Mouse (Mus musculus): ENCODE results near the gene Ica1.
A peak's percentile ranks its signal among the peaks of the same experiment; 100 is the strongest.

Ica1 gene

GRCm38 (mm10) chr6:8742449-8742848 lies 35.8 kb downstream of the Ica1 start:
- no peak for DNase-seq (ENCODE audit: low spot score)

GRCm38 (mm10) chr6:8741659-8742058 lies 36.6 kb downstream of the Ica1 start:
- DNase-seq (ENCODE audit: low spot score): no peak

- no peak for DNase-seq (ENCODE audit: low spot score)
These were observed 38.2 kb downstream of the Ica1 start for GRCm38 (mm10) chr6:8740092-8740491.

GRCm38 (mm10) chr6:8738396-8738795 lies 39.9 kb downstream of the Ica1 start:
- DNase-seq (ENCODE audit: low spot score): no peak

- no peak for DNase-seq (ENCODE audit: low spot score)
These were observed 41.8 kb downstream of the Ica1 start for GRCm38 (mm10) chr6:8736493-8736820.

- peak; percentile 83 for DNase-seq (ENCODE audit: low spot score)
These were observed 42.4 kb downstream of the Ica1 start for GRCm38 (mm10) chr6:8735657-8736492.

GRCm38 (mm10) chr6:8735044-8735443 lies 43.2 kb downstream of the Ica1 start:
- no peak for DNase-seq (ENCODE audit: low spot score)

GRCm38 (mm10) chr6:8732492-8732891 lies 45.8 kb downstream of the Ica1 start:
- no peak for DNase-seq (ENCODE audit: low spot score)

GRCm38 (mm10) chr6:8731656-8732191 lies 46.6 kb downstream of the Ica1 start:
- no peak for DNase-seq (ENCODE audit: low spot score)

GRCm38 (mm10) chr6:8730433-8730832 lies 47.9 kb downstream of the Ica1 start:
- no peak for DNase-seq (ENCODE audit: low spot score)

- DNase-seq (ENCODE audit: low spot score): no peak
These were observed 50.5 kb downstream of the Ica1 start for GRCm38 (mm10) chr6:8727806-8728205.

- no peak for DNase-seq (ENCODE audit: low spot score)
These were observed 52.7 kb downstream of the Ica1 start for GRCm38 (mm10) chr6:8725610-8726009.

GRCm38 (mm10) chr6:8719692-8720091 lies 58.6 kb downstream of the Ica1 start:
- no peak for DNase-seq (ENCODE audit: low spot score)

GRCm38 (mm10) chr6:8717967-8718366 lies 60.3 kb downstream of the Ica1 start:
- DNase-seq (ENCODE audit: low spot score): no peak

GRCm38 (mm10) chr6:8716539-8716938 lies 61.7 kb downstream of the Ica1 start:
- no peak for DNase-seq (ENCODE audit: low spot score)

- DNase-seq (ENCODE audit: low spot score): no peak
These were observed 67.0 kb downstream of the Ica1 start for GRCm38 (mm10) chr6:8711246-8711645.

- peak; percentile 42 for DNase-seq (ENCODE audit: low spot score)
These were observed 83.4 kb downstream of the Ica1 start for GRCm38 (mm10) chr6:8694636-8695514.

- peak; percentile 40 for DNase-seq (ENCODE audit: low spot score)
These were observed 84.2 kb downstream of the Ica1 start for GRCm38 (mm10) chr6:8693926-8694635.

GRCm38 (mm10) chr6:8693141-8693881 lies 85.0 kb downstream of the Ica1 start:
- DNase-seq (ENCODE audit: low spot score): no peak

- DNase-seq (ENCODE audit: low spot score): no peak
These were observed 86.9 kb downstream of the Ica1 start for GRCm38 (mm10) chr6:8691199-8691975.

GRCm38 (mm10) chr6:8690441-8690840 lies 87.8 kb downstream of the Ica1 start:
- no peak for DNase-seq (ENCODE audit: low spot score)
